Mouse (Mus musculus): Measurements from ENCODE around the gene Gm20388. TPM values are rescaled to one million over a fixed set of nuclear protein-coding genes. Genes with fewer than 3 reads are reported as not detected.
A peak's percentile ranks its signal among the peaks of the same experiment; 100 is the strongest.
"Not testable (repeated sequence)": the region's sequence is repeated elsewhere in the genome, so short reads cannot be mapped to it uniquely, and the experiment has no call there.

Gene Gm20388
- total RNA-seq, 1 experiment from 2014 or later: 3.6 TPM

- DNase-seq: no peak
These were observed 4078.5 kb downstream of the Gm20388 start for GRCm38 (mm10) chr8:123989128-123989527.

- no peak for DNase-seq
These were observed 4079.8 kb downstream of the Gm20388 start for GRCm38 (mm10) chr8:123990277-123991049.

DNA sequence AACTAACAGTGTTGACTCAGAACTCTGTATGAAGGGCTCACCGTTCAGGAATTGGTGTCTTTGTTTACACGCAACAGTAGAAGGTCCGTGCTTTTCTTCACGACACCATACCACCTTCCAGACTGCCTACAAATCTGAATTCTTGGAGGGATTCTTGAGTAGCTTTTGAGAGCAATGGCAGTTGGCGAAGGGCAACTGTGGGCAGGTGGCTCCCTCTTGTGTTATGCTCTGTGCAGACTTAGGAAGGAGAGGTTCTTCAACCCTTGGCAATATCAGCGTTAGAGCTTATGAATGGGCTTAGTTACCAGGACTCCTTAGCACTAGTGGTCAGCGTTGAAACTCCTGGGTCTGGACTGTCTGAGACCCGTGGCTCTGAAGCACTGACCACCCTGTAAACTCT, 4081.9 kb downstream of the Gm20388 start:
- no peak for DNase-seq

DNA sequence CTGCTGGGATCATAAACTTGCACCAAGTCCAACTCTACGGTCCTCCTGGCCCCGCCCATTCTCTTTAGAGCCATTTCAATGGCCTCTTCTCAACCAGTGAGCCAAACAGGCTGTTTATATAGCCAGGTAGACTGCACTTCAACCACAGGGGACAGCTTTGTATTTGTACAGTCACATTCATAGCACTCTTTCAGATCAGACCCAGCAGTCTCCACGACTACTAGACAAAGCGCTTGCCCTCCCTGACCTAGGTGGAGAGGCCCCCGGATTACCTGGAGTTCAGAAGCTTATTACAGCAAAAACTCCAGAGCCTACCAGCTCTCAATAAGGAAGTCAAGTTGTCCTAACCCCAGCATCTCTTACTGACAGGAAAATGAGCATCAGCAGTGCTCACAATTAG, 4083.0 kb downstream of the Gm20388 start:
- no peak for DNase-seq

- DNase-seq: no peak
These were observed 4083.4 kb downstream of the Gm20388 start for GRCm38 (mm10) chr8:123993997-123994396.

DNA sequence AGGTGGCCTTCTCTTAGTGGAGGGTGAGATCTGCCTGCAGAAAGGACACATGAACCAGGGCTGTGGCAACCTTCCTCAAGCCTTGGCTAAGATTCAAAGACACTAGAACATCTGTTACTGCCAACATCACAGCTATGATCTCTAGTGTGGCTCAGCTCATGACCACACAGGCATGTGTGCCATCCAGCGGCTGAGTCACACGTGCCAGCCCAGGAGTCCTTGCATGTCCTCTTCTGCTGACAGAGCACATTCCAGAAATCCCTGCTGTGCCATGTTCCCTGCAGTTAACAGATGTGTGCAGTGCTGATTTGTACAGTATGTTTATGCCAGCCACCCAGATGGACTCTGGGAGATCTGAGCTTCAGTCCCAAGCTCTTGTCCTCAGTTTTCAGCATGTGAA, 4088.9 kb downstream of the Gm20388 start:
- DNase-seq: peak; percentile 52

- DNase-seq: no peak
These were observed 4092.0 kb downstream of the Gm20388 start for GRCm38 (mm10) chr8:124002546-124003108.

GRCm38 (mm10) chr8:124007829-124008228, 4097.2 kb downstream of the Gm20388 start:
- no peak for DNase-seq

- no peak for DNase-seq
These were observed 4100.9 kb downstream of the Gm20388 start for GRCm38 (mm10) chr8:124011580-124011979.

DNA sequence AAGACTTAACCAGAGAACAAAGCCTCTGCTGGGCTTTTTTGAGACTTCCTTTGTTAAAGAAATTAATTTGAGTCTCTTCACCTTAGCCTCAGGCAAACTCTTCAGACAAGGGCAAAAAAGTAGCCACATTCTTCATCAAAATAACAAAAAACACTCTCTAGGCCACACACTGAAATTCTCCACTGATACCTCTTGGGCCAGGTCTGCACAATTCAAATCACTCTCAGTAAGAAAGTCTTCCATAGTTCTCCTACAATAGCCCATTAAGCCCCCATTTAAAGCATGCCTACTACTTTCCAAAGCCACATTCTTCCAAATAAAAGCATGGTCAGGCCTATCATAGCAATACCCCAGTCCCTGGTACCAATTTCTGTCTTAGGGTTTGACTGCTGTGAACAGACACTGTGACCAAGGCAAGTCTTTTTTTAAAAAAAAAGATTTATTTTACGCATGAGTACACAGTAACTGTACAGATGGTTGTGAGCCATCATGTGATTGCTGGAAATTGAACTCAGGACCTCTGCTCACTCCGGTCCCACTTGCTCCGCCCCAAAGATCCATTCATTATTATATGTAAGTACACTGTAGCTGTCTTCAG, 4101.4 kb downstream of the Gm20388 start:
- no peak for DNase-seq

DNA sequence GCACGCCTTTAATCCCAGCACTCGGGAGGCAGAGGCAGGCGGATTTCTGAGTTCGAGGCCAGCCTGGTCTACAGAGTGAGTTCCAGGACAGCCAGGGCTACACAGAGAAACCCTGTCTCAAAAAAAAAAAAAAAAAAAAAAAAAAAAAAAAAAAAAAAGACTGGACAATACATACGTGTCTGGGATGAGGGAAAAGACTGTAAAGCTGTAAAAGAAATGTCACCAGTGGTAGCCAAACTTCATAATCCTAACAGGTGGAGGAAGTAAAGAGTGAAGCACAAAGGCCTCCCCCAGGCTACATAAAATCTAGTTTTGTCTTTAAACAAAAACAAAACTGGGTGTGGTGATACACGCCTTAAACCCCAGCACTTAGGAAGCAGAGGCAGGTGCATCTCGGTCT, 4103.7 kb downstream of the Gm20388 start:
- not testable (repeated sequence) for DNase-seq

- DNase-seq: no peak
These were observed 4104.1 kb downstream of the Gm20388 start for GRCm38 (mm10) chr8:124014751-124015150.

- DNase-seq: no peak
These were observed 4109.1 kb downstream of the Gm20388 start for GRCm38 (mm10) chr8:124019782-124020181.

DNA sequence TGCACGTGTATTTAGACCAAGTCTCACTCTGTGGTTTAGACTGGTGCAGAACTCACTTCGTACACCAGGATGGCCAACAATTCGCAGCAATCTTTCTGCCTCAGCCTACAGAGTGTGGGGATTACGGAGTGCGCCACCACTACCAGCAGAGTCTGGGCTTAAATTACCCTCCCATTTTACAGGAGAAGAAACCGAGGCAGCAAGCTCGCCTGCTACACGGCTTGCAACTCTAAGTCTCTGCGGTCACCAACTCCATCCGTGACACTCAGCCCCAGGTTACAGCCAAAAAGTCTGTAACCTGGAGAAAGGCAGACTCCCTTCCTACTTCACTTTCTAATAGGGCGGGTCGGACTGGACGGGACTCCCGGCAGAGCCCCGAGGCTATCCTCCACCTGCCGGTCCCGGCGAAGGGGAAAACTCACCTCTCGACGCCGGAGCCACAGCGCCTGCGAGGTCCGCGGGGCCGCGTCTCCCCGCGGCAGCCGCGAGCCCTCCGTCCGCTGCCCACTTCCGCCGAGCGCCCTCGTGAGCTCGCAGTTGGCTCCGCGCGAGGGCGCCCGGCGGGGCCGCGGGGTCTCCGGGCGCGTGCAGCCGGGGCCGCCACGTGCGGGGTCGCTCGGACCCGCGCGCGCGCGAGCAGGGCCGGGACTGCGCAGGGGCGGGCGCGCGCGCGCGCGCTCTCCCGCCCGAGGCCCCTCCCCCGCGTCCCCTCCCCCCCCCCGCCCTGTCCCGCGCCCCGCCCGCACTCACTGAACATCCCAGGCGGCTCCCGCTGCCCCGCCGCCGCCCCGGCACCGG, 4110.0 kb downstream of the Gm20388 start:
- DNase-seq: no peak

GRCm38 (mm10) chr8:124021237-124022227, 4110.9 kb downstream of the Gm20388 start, which contains the start of the genes Taf5l and Urb2:
TSS of gene Taf5l (minus strand) at chr8:124021397.
TSS of gene Urb2 (plus strand) at chr8:124021508.
- DNase-seq: peak; percentile 92

DNA sequence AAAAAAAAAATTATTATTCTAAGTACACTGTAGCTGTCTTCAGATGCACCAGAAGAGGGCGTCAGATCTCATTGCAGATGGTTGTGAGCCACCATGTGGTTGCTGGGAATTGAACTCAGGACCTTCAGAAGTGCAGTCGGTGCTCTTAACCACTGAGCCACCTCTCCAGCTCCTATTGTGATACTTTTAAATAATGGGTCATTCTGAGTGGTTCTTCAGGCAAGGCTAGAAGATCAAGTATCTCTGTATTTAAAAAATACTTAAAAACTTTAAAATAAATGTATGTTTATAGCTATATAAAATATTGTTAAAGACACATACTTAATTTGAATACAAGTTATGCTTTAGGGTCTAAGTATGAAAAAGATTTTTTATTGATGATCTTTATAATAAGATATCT, 4115.6 kb downstream of the Gm20388 start:
- DNase-seq: not testable (repeated sequence)

DNA sequence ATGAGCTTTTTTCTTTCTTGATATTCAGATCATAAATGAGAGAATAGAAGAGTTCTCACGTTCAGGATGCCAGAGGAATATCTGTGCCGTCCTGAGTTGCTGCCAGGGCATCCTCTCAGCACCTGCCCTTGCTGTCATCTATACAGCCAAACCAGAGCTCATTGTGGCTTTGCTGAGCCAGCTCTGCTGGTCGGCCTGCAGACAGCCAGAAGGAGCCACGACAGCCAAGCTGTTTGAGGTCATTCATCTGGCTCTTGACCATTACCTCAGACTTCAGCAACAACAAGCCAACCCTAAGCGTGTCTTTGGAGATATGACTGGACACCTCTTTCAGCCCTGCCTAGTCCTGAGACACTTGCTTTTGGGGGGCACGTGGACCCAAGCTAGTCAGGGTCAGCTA, 4117.2 kb downstream of the Gm20388 start:
- DNase-seq: no peak

DNA sequence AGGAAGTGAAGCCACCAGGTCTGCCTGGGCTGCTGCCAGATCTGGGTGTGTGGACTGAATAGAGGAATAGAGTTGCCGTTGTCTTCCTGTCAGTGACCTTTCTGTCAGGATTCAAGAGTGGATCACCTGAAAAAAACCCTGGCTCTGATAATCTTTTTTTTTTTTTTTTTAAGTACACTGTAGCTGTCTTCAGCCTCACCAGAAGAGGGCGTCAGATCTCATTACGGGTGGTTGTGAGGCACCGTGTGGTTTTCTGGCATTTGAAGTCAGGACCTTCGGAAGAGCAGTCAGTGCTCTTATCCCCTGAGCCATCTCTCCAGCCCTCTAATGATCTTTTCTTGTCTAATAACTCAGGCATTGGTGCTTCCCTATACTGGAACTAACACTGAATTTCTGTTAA, 4122.8 kb downstream of the Gm20388 start:
- DNase-seq: no peak

DNA sequence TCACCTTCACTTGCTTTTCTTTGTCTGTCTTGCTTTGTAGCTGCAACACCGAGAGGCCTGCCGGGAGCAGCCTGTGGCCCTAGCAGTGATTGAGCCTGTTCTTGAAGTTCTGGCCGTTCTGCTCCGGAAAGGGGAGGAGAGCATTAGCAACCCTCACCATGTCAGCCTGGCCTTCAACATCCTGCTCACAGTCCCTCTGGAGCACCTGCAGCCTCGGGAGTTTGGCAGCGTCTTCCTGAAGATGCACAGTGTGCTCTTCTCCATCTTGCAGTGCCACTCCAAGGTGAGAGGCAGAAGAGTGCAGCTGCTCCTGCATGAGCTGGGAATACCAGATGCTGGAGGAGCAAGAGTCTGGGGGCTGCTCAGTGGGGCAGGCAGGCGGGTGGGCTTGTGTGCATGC, 4127.5 kb downstream of the Gm20388 start:
- no peak for DNase-seq

GRCm38 (mm10) chr8:124039351-124039750, 4128.7 kb downstream of the Gm20388 start:
- DNase-seq: no peak

DNA sequence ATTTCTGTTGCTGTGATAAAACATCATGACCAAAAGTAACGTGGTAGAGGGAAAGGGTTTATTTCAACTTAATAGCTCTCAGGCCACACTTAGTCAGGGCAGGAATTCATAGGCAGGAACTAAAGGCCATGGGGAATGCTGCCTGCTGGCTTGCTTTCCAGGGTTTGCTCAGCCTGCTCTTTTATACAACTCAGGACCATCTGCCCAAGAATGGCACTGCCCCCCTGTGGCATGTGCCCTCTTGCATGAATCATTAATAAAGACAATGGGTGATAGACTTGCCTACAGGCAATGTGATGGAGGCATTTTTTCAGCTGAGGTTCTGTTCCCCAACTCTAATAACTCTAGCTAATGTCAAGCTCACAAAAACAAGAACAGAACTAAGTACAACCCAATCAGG, 4131.6 kb downstream of the Gm20388 start:
- DNase-seq: no peak
